Mouse (Mus musculus): ENCODE measurements around the gene Cdkn1a. TPM values are rescaled to one million over a fixed set of nuclear protein-coding genes. Genes with fewer than 3 reads are reported as not detected.
"Not testable (repeated sequence)": the region's sequence is repeated elsewhere in the genome, so short reads cannot be mapped to it uniquely, and the experiment has no call there.

Cdkn1a gene
- polyA plus RNA-seq, 1 experiment from 2014 or later = 70.1 TPM

DNA sequence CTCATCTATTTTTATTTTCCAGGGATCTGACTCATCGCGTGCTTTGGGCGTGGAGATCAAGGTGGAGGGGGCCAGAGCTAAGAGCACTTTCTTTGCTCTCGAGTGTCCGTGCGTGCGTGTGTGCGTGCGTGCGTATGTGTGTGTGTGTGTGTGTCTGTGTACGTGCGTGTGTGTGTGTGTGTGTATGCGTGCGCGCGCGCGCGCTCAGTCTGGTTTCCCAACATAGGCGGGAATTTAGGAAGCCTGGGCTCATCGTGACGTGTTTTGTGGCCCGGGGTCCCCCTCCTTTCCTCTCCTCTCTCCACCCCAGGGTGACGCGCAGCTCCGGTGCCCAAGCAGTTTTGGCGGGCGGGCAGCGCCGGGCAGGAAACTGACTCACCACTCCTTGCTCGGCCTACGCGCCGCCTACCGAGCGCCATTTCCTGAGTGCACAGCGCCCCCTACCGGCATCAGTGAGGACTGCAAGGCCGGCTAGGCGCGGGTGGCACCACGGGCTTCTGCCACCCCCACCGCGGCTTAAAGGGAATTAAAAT, 4.5 kb downstream of the Cdkn1a start:
- Histone ChIP-seq H3K27ac (ENCODE audit: low read length) (peak overlapping the region; percentile 83), H3K36me3 (ENCODE audit: control insufficient read depth, insufficient read depth) (peaks cover 11% of the 10 kb centered on the region), H3K4me1 (ENCODE audit: control insufficient read depth, insufficient read depth, low read length) (peaks cover 11% of the 10 kb centered on the region), H3K27me3 (ENCODE audit: control insufficient read depth, insufficient read depth, low read length) (peaks cover 12% of the 10 kb centered on the region), H3K4me2 (ENCODE audit: low read depth, low read length) (peak overlapping the region; percentile 94), H3K4me3 (ENCODE audit: low read length) (peak overlapping the region; percentile 74), H3K9ac (ENCODE audit: low read length) (peak overlapping the region; percentile 86), H3K9me3 (replicated peaks; ENCODE audit: control insufficient read depth, low read length) (no peaks in the 10 kb centered on the region)
- under 1% methylated on average over 44 of the region's 44 CpGs for WGBS
- peak; percentile 75 for ATAC-seq (replicated peaks; ENCODE audit: extremely low read depth, insufficient read depth, low FRiP score)

DNA sequence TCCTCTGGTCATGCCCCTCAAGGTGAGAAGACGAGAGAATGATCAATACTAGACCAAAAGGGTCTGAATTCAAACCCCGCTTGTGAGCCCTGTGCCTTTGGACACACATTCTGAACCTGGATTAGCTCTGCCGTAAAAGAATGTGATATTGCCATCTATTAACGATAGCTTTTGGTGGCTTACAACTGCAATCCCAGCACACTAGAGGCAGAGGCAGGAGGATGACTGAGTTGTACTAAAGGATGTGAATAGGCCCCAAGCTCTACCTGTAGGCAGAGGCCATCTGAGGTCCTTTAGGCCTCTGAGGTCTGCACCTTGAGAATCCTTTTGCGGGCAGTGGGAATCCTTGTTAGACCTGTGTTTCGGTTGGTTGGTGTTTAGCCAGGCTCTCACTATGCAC, 5.5 kb downstream of the Cdkn1a start:
- H3K36me3 ChIP-seq (ENCODE audit: control insufficient read depth, insufficient read depth) = peaks cover 15% of the 10 kb centered on the region
- no peak overlapping the region for H3K4me2 ChIP-seq (ENCODE audit: low read depth, low read length)
- no peaks in the 10 kb centered on the region for H3K9me3 ChIP-seq (replicated peaks; ENCODE audit: control insufficient read depth, low read length)
- H3K4me1 ChIP-seq (ENCODE audit: control insufficient read depth, insufficient read depth, low read length) = peaks cover 11% of the 10 kb centered on the region
- no peak overlapping the region for H3K4me3 ChIP-seq (ENCODE audit: low read length)
- WGBS = 87% methylated on average over 6 of the region's 6 CpGs
- ATAC-seq (replicated peaks; ENCODE audit: extremely low read depth, insufficient read depth, low FRiP score) = no peak
- no peak overlapping the region for H3K9ac ChIP-seq (ENCODE audit: low read length)
- H3K27ac ChIP-seq (ENCODE audit: low read length) = no peak overlapping the region
- peaks cover 12% of the 10 kb centered on the region for H3K27me3 ChIP-seq (ENCODE audit: control insufficient read depth, insufficient read depth, low read length)

DNA sequence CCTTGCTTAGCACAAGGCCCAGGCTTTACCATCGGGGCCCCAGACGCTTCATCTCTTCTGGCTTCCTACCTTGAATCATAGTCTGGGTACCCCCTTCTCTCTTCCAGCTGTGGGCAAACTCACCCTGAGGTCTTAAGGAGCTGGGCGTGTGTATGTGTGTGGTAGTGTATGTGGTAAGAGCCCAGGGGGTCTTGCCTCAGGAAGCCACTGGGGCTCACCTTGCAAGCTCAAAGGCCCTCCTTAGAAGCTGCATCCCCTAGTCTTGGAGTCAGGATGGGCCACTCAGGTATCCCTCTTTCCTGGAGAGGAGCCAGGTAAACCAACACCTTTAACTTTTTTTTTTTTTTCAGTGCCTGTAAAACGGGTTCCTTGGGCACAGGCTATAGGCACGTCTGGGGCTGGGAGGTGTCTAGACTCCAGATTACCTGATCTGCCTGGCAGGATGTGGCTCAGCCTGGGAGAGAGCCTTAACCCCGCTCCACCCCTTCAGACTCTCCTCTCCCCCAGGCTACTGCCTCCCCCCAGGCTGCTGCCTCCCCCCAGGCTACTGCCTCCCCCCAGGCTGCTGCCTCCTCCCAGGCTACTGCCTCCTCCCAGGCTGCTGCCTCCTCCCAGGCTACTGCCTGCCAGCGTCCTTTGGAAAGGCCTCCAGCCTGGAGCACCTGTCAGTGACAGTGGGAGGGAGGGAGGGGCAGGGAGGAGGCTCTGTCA, 6.2 kb downstream of the Cdkn1a start:
- Histone ChIP-seq H3K4me3 (ENCODE audit: low read length) (no peak overlapping the region), H3K9ac (ENCODE audit: low read length) (no peak overlapping the region), H3K4me1 (ENCODE audit: control insufficient read depth, insufficient read depth, low read length) (peaks cover 11% of the 10 kb centered on the region), H3K36me3 (ENCODE audit: control insufficient read depth, insufficient read depth) (peaks cover 15% of the 10 kb centered on the region), H3K27me3 (ENCODE audit: control insufficient read depth, insufficient read depth, low read length) (peaks cover 12% of the 10 kb centered on the region), H3K27ac (ENCODE audit: low read length) (no peak overlapping the region), H3K9me3 (replicated peaks; ENCODE audit: control insufficient read depth, low read length) (no peaks in the 10 kb centered on the region), H3K4me2 (ENCODE audit: low read depth, low read length) (no peak overlapping the region)
- 64% methylated on average over 7 of the region's 7 CpGs for whole genome bisulfite sequencing
- ATAC-seq (replicated peaks; ENCODE audit: extremely low read depth, insufficient read depth, low FRiP score) = no peak

DNA sequence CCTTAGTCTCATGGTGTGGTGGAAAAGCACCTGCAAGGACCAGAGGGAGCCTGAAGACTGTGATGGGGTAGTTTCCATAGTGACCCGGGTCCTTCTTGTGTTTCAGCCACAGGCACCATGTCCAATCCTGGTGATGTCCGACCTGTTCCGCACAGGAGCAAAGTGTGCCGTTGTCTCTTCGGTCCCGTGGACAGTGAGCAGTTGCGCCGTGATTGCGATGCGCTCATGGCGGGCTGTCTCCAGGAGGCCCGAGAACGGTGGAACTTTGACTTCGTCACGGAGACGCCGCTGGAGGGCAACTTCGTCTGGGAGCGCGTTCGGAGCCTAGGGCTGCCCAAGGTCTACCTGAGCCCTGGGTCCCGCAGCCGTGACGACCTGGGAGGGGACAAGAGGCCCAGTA, 7.5 kb downstream of the Cdkn1a start:
- no peak for ATAC-seq (replicated peaks; ENCODE audit: extremely low read depth, insufficient read depth, low FRiP score)

GRCm38 (mm10) chr17:29099076-29099475, 8.3 kb downstream of the Cdkn1a start:
- Histone ChIP-seq H3K27me3 (ENCODE audit: control insufficient read depth, insufficient read depth, low read length) (no peaks in the 10 kb centered on the region), H3K27ac (ENCODE audit: low read length) (no peak overlapping the region), H3K9me3 (replicated peaks; ENCODE audit: control insufficient read depth, low read length) (0 out of 2 replicates have a peak, but pooled peaks cover 3% of the 10 kb centered on the region), H3K4me1 (ENCODE audit: control insufficient read depth, insufficient read depth, low read length) (peaks cover 5% of the 10 kb centered on the region), H3K9ac (ENCODE audit: low read length) (no peak overlapping the region), H3K36me3 (ENCODE audit: control insufficient read depth, insufficient read depth) (peaks cover 15% of the 10 kb centered on the region), H3K4me2 (ENCODE audit: low read depth, low read length) (no peak overlapping the region), H3K4me3 (ENCODE audit: low read length) (no peak overlapping the region)
- 72% methylated on average over 8 of the region's 8 CpGs for WGBS
- no peak for ATAC-seq (replicated peaks; ENCODE audit: extremely low read depth, insufficient read depth, low FRiP score)

More for the DNA sequence above, 7.5 kb downstream of the Cdkn1a start:
- H3K4me1 ChIP-seq (ENCODE audit: control insufficient read depth, insufficient read depth, low read length) = peaks cover 9% of the 10 kb centered on the region
- 95% methylated on average over 24 of the region's 24 CpGs for WGBS
- H3K27me3 ChIP-seq (ENCODE audit: control insufficient read depth, insufficient read depth, low read length) = no peaks in the 10 kb centered on the region
- H3K9ac ChIP-seq (ENCODE audit: low read length) = no peak overlapping the region
- H3K9me3 ChIP-seq (replicated peaks; ENCODE audit: control insufficient read depth, low read length) = no peaks in the 10 kb centered on the region
- H3K4me3 ChIP-seq (ENCODE audit: low read length) = no peak overlapping the region
- no peak overlapping the region for H3K4me2 ChIP-seq (ENCODE audit: low read depth, low read length)
- H3K36me3 ChIP-seq (ENCODE audit: control insufficient read depth, insufficient read depth) = peaks cover 15% of the 10 kb centered on the region
- no peak overlapping the region for H3K27ac ChIP-seq (ENCODE audit: low read length)

DNA sequence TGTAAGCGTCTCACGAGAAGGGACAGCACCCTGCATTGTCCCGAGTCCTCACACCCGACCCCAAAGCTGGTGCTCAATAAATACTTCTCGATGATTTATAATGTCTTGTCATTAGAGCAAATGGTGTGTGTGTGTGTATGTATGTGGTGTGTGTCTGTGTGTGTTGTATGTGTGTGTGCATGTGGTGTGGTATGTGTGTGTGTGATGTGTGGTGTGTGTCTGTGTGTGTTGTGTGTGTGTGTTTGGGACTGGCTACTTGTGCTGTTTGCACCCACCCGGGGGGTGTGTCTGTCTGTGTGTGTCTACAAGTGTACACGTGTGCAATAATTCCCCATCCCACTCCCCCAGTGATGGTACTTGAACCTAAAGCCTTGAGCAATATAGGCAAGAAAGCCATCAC, 9.9 kb downstream of the Cdkn1a start:
- no peak for ATAC-seq (replicated peaks; ENCODE audit: extremely low read depth, insufficient read depth, low FRiP score)
- Histone ChIP-seq H3K27ac (ENCODE audit: low read length) (no peak overlapping the region), H3K4me2 (ENCODE audit: low read depth, low read length) (no peak overlapping the region), H3K9me3 (replicated peaks; ENCODE audit: control insufficient read depth, low read length) (0 out of 2 replicates have a peak, but pooled peaks cover 3% of the 10 kb centered on the region), H3K4me3 (ENCODE audit: low read length) (no peak overlapping the region), H3K36me3 (ENCODE audit: control insufficient read depth, insufficient read depth) (peaks cover 15% of the 10 kb centered on the region), H3K4me1 (ENCODE audit: control insufficient read depth, insufficient read depth, low read length) (peaks cover 4% of the 10 kb centered on the region), H3K9ac (ENCODE audit: low read length) (no peak overlapping the region), H3K27me3 (ENCODE audit: control insufficient read depth, insufficient read depth, low read length) (no peaks in the 10 kb centered on the region)
- WGBS = 90% methylated on average over 7 of the region's 7 CpGs

- H3K4me3 ChIP-seq (ENCODE audit: low read length); H3K4me2 ChIP-seq (ENCODE audit: low read depth, low read length); H3K27ac ChIP-seq (ENCODE audit: low read length); ATAC-seq (replicated peaks; ENCODE audit: extremely low read depth, insufficient read depth, low FRiP score); H3K9me3 ChIP-seq (replicated peaks; ENCODE audit: control insufficient read depth, low read length); H3K36me3 ChIP-seq (ENCODE audit: control insufficient read depth, insufficient read depth); H3K4me1 ChIP-seq (ENCODE audit: control insufficient read depth, insufficient read depth, low read length); H3K27me3 ChIP-seq (ENCODE audit: control insufficient read depth, insufficient read depth, low read length); H3K9ac ChIP-seq (ENCODE audit: low read length): not testable (repeated sequence)
- 72% methylated on average over 6 of the region's 6 CpGs for WGBS
Observed at GRCm38 (mm10) chr17:29110356-29110755, 19.6 kb downstream of the Cdkn1a start.

GRCm38 (mm10) chr17:29111332-29111731, 20.6 kb downstream of the Cdkn1a start:
- H3K27me3 ChIP-seq (ENCODE audit: control insufficient read depth, insufficient read depth, low read length) = no peaks in the 10 kb centered on the region
- 71% methylated on average over 5 of the region's 5 CpGs for WGBS
- H3K9ac ChIP-seq (ENCODE audit: low read length) = no peak overlapping the region
- H3K4me1 ChIP-seq (ENCODE audit: control insufficient read depth, insufficient read depth, low read length) = no peaks in the 10 kb centered on the region
- H3K36me3 ChIP-seq (ENCODE audit: control insufficient read depth, insufficient read depth) = no peaks in the 10 kb centered on the region
- no peaks in the 10 kb centered on the region for H3K9me3 ChIP-seq (replicated peaks; ENCODE audit: control insufficient read depth, low read length)
- no peak for ATAC-seq (replicated peaks; ENCODE audit: extremely low read depth, insufficient read depth, low FRiP score)
- H3K27ac ChIP-seq (ENCODE audit: low read length) = no peak overlapping the region
- no peak overlapping the region for H3K4me3 ChIP-seq (ENCODE audit: low read length)
- H3K4me2 ChIP-seq (ENCODE audit: low read depth, low read length) = no peak overlapping the region

GRCm38 (mm10) chr17:29113591-29114352, 23.0 kb downstream of the Cdkn1a start, which contains the start of gene Rab44:
Gene Rab44, plus strand, starts transcription at chr17:29114145.
- H3K4me1 ChIP-seq (ENCODE audit: control insufficient read depth, insufficient read depth, low read length) = no peaks in the 10 kb centered on the region
- no peak for ATAC-seq (replicated peaks; ENCODE audit: extremely low read depth, insufficient read depth, low FRiP score)
- no peaks in the 10 kb centered on the region for H3K9me3 ChIP-seq (replicated peaks; ENCODE audit: control insufficient read depth, low read length)
- H3K4me2 ChIP-seq (ENCODE audit: low read depth, low read length) = no peak within 1 kb of the TSS
- WGBS = 75% methylated on average over 13 of the region's 13 CpGs
- no peak within 1 kb of the TSS for H3K9ac ChIP-seq (ENCODE audit: low read length)
- no peak within 1 kb of the TSS for H3K27ac ChIP-seq (ENCODE audit: low read length)
- H3K4me3 ChIP-seq (ENCODE audit: low read length) = no peak within 1 kb of the TSS
- H3K27me3 ChIP-seq (ENCODE audit: control insufficient read depth, insufficient read depth, low read length) = no peaks in the 10 kb centered on the region
- H3K36me3 ChIP-seq (ENCODE audit: control insufficient read depth, insufficient read depth) = no peaks in the 10 kb centered on the region

All from heart, embryonic 16.5 days (tissue).